Mouse (Mus musculus): ENCODE measurements at regions not wholly inside any gene's neighbourhood (a gene's known extent, or its start where the extent isn't known, plus 50 kb on each side); places are given as distances from the start of the nearest gene placed in this dataset.

DNA sequence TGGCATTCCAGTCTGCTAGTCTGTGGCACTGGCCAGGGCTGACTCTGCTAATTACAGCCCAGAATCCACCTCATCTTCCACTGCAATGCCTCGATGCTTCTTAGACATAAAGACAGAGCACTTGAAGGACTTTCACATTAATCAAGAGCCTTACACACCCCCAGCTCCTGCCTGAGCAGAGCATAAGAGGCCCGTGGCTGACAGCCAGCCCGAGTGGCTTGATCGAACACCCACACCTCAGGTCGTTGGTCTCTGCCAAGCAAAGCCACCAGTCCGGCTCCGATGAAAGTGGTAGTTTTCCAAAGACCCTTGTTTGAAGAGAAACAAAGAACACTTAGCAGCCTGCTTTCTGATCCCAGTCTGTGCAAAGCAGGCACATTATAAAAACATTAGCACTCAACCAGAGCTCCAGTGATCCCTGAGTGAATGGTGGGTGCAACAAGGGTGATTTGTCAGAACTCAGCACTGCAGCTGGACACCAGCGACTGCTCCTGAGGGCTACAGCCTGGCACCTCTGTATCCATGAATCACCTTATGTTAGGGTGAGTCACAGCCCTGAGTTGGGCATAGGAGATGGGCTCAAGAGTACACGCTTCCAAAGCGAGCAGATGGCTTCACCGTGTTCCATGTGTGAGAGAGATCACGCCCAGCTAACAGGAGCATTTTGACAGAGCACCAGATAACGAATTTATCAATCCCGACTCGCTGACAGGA lies 223.6 kb downstream of the Rnf144a start:
- Histone ChIP-seq H3K4me3 (ENCODE audit: low read depth, low read length) (no peak overlapping the region), H3K9me3 (ENCODE audit: control insufficient read depth, low read length) (no peaks in the 10 kb centered on the region), H3K27ac (replicated peaks; ENCODE audit: low read depth, low read length) (no peak overlapping the region), H3K9ac (ENCODE audit: low read length) (no peak overlapping the region), H3K36me3 (ENCODE audit: control insufficient read depth, insufficient read depth, low read length) (no peaks in the 10 kb centered on the region), H3K4me1 (ENCODE audit: control insufficient read depth, insufficient read depth, low read length) (0 out of 2 replicates have a peak, but pooled peaks cover 2% of the 10 kb centered on the region), H3K4me2 (ENCODE audit: low read depth, severe bottlenecking) (no peak overlapping the region), H3K27me3 (ENCODE audit: control insufficient read depth, insufficient read depth, low read length) (no peaks in the 10 kb centered on the region)
- 42% methylated on average over 15 of the region's 15 CpGs for WGBS
- DNase-seq (ENCODE audit: low spot score) (no peak), ATAC-seq (ENCODE audit: insufficient number of reproducible peaks, low FRiP score, low TSS enrichment, low read depth) (no peak)

DNA sequence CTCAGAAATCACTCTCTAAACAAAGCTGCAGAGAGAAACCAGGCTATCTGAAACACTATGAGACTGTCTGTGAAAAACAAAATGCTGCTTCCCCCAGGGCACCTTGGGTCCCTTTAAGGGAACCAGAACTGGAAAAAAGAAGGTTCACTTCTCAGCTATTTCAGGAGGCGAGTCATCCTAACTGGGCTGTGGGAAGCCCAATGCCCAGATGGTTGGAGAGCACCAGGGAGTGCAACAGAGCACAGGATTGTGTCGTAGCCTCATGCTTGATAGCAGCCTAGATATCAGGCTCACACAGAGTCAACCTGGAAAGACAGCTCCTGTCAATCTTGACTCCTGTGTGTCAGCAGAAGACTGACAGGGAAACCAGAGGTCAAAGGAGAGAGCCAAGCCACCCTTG lies 226.1 kb downstream of the Rnf144a start:
- no peak overlapping the region for H3K4me2 ChIP-seq (ENCODE audit: low read depth, severe bottlenecking)
- H3K27me3 ChIP-seq (ENCODE audit: control insufficient read depth, insufficient read depth, low read length), result no peaks in the 10 kb centered on the region
- H3K36me3 ChIP-seq (ENCODE audit: control insufficient read depth, insufficient read depth, low read length), result no peaks in the 10 kb centered on the region
- 73% methylated on average over 2 of the region's 2 CpGs for WGBS
- 0 out of 2 replicates have a peak, but pooled peaks cover 2% of the 10 kb centered on the region for H3K4me1 ChIP-seq (ENCODE audit: control insufficient read depth, insufficient read depth, low read length)
- no peak overlapping the region for H3K9ac ChIP-seq (ENCODE audit: low read length)
- DNase-seq (ENCODE audit: low spot score) (no peak), ATAC-seq (ENCODE audit: insufficient number of reproducible peaks, low FRiP score, low TSS enrichment, low read depth) (no peak)
- no peak overlapping the region for H3K27ac ChIP-seq (replicated peaks; ENCODE audit: low read depth, low read length)
- no peak overlapping the region for H3K4me3 ChIP-seq (ENCODE audit: low read depth, low read length)
- no peaks in the 10 kb centered on the region for H3K9me3 ChIP-seq (ENCODE audit: control insufficient read depth, low read length)

DNA sequence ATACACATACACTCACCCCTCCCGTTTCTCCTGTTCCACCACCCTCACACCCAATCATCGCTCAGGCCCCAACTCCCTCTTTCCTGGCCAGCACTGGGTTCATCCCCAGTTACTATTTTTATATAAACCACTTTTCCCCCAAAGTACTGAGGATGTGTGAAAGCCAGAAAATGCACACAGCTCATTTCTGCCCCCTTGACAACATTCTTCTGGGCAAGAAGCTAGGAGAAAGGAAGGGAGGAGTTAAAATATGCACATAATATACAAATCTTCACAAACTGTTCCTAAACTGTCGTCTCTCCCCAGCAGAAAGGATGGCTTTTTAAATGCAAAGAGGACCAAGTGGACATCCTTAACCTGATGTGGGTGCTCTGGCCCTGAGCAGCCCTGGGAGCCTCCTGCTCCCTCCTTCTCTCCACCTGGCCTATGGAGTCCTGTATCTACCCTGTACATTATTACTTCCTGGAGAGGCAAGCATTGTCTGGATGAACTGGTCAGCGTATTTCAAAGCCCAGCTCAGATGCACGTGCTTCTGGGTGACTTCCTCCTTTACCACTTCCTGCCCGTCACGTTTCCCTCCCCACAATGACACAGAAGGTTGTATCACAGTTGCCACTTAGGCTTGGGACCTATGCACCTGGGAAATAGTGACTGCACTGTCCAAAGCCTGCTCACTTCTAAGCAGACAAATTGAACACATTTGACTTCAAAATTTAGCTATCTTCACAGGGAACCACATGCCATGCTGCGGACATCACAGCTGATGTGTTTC lies 227.8 kb downstream of the Rnf144a start:
- no peaks in the 10 kb centered on the region for H3K9me3 ChIP-seq (ENCODE audit: control insufficient read depth, low read length)
- DNase-seq (ENCODE audit: low spot score) (no peak), ATAC-seq (ENCODE audit: insufficient number of reproducible peaks, low FRiP score, low TSS enrichment, low read depth) (no peak)
- H3K4me1 ChIP-seq (ENCODE audit: control insufficient read depth, insufficient read depth, low read length), result 0 out of 2 replicates have a peak, but pooled peaks cover 2% of the 10 kb centered on the region
- no peak overlapping the region for H3K27ac ChIP-seq (replicated peaks; ENCODE audit: low read depth, low read length)
- H3K9ac ChIP-seq (ENCODE audit: low read length), result no peak overlapping the region
- no peak overlapping the region for H3K4me2 ChIP-seq (ENCODE audit: low read depth, severe bottlenecking)
- H3K36me3 ChIP-seq (ENCODE audit: control insufficient read depth, insufficient read depth, low read length), result no peaks in the 10 kb centered on the region
- WGBS, result 79% methylated on average over 8 of the region's 8 CpGs
- H3K4me3 ChIP-seq (ENCODE audit: low read depth, low read length), result no peak overlapping the region
- H3K27me3 ChIP-seq (ENCODE audit: control insufficient read depth, insufficient read depth, low read length), result no peaks in the 10 kb centered on the region

DNA sequence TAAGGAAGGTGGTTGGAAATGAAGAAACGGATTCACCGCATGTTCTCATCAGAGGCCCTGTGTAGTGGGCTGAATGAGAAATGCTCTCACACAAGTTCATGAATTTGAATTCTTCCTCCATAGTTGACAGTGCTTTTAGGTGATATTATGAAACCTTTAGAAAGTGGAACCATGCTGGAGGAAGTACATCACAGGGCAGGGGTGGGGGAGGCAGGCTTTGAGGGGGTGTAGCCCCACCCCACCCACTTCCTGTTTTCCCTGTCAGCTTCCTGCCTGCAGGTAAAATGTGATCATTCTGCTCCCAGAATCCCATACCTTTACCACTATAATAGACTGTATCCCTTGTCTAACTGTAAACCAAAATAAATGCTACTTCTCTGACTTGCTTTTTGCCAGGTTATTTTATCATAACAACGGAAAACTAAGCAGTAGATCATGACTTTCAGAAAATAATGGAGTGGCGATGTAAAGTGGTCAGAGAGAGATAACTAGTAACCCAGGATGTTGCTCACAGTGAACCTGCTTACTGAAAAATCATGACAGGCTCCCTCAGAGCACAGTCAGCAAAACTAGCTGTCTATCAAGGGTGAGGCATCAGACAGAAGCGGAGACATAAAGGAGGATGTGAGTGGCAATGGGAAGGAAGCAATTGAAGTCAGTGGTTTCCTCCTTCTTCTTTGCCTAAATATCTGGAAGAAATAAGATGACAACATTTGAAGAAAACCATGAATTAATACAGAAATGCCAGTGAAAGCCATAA lies 230.2 kb downstream of the Rnf144a start:
- ATAC-seq (ENCODE audit: insufficient number of reproducible peaks, low FRiP score, low TSS enrichment, low read depth) (no peak), DNase-seq (ENCODE audit: low spot score) (no peak)
- H3K9ac ChIP-seq (ENCODE audit: low read length), result no peak overlapping the region
- no peaks in the 10 kb centered on the region for H3K4me1 ChIP-seq (ENCODE audit: control insufficient read depth, insufficient read depth, low read length)
- no peaks in the 10 kb centered on the region for H3K27me3 ChIP-seq (ENCODE audit: control insufficient read depth, insufficient read depth, low read length)
- 93% methylated on average over 5 of the region's 5 CpGs for WGBS
- no peak overlapping the region for H3K4me2 ChIP-seq (ENCODE audit: low read depth, severe bottlenecking)
- no peaks in the 10 kb centered on the region for H3K9me3 ChIP-seq (ENCODE audit: control insufficient read depth, low read length)
- no peaks in the 10 kb centered on the region for H3K36me3 ChIP-seq (ENCODE audit: control insufficient read depth, insufficient read depth, low read length)
- no peak overlapping the region for H3K27ac ChIP-seq (replicated peaks; ENCODE audit: low read depth, low read length)
- no peak overlapping the region for H3K4me3 ChIP-seq (ENCODE audit: low read depth, low read length)

DNA sequence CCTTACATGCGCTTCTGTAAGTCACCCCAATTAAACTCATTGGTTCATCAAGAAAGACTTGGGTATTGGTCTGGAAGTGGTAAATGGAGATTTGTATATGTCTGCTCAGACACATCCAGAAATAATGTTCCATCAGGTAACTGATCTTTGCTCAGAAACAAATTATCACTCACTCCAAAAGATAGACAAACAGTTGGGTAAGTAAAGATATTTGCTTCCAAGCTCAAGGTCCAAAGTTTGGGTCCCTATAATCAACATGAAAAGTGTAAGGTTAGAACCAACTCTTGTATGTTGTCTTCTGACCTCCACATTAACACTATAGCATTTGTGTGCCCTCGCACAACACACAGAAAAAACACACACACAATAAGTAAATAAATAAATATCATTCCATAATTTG lies 232.0 kb downstream of the Rnf144a start:
- 92% methylated on average over 2 of the region's 2 CpGs for WGBS
- no peak for ATAC-seq (ENCODE audit: insufficient number of reproducible peaks, low FRiP score, low TSS enrichment, low read depth)
- H3K9me3 ChIP-seq (ENCODE audit: control insufficient read depth, low read length), result no peaks in the 10 kb centered on the region

DNA sequence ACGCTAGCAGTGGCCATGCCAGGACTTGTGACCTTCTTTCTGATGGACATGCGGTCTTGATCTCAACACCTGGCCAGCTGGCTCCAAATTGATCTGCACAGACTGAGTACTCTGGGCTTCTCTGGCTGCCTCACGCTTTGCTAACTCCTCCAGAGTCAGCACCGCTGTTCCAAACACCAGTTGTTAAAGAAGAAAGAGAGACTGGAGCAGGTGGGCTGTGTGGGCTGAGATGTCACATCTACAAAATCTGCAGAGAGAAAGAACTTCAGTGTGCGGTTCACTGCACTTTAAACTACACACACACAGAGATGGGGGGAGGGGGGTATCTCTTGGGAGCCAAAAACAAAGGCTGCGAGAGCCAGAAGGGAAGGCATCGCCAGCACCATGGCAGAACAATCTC lies 234.2 kb downstream of the Rnf144a start:
- Histone ChIP-seq H3K27ac (replicated peaks; ENCODE audit: low read depth, low read length) (no peak overlapping the region), H3K9me3 (ENCODE audit: control insufficient read depth, low read length) (no peaks in the 10 kb centered on the region), H3K36me3 (ENCODE audit: control insufficient read depth, insufficient read depth, low read length) (no peaks in the 10 kb centered on the region), H3K27me3 (ENCODE audit: control insufficient read depth, insufficient read depth, low read length) (no peaks in the 10 kb centered on the region), H3K4me2 (ENCODE audit: low read depth, severe bottlenecking) (no peak overlapping the region), H3K9ac (ENCODE audit: low read length) (no peak overlapping the region), H3K4me3 (ENCODE audit: low read depth, low read length) (no peak overlapping the region), H3K4me1 (ENCODE audit: control insufficient read depth, insufficient read depth, low read length) (no peaks in the 10 kb centered on the region)
- no peak for DNase-seq (ENCODE audit: low spot score)
- ATAC-seq (ENCODE audit: insufficient number of reproducible peaks, low FRiP score, low TSS enrichment, low read depth), result no peak
- 85% methylated on average over 7 of the region's 7 CpGs for WGBS

More for the DNA sequence above, 232.0 kb downstream of the Rnf144a start:
- H3K4me2 ChIP-seq (ENCODE audit: low read depth, severe bottlenecking), result no peak overlapping the region
- H3K4me3 ChIP-seq (ENCODE audit: low read depth, low read length), result no peak overlapping the region
- H3K4me1 ChIP-seq (ENCODE audit: control insufficient read depth, insufficient read depth, low read length), result no peaks in the 10 kb centered on the region
- H3K9ac ChIP-seq (ENCODE audit: low read length), result no peak overlapping the region
- no peaks in the 10 kb centered on the region for H3K27me3 ChIP-seq (ENCODE audit: control insufficient read depth, insufficient read depth, low read length)
- no peak overlapping the region for H3K27ac ChIP-seq (replicated peaks; ENCODE audit: low read depth, low read length)
- no peak for DNase-seq (ENCODE audit: low spot score)
- no peaks in the 10 kb centered on the region for H3K36me3 ChIP-seq (ENCODE audit: control insufficient read depth, insufficient read depth, low read length)

DNA sequence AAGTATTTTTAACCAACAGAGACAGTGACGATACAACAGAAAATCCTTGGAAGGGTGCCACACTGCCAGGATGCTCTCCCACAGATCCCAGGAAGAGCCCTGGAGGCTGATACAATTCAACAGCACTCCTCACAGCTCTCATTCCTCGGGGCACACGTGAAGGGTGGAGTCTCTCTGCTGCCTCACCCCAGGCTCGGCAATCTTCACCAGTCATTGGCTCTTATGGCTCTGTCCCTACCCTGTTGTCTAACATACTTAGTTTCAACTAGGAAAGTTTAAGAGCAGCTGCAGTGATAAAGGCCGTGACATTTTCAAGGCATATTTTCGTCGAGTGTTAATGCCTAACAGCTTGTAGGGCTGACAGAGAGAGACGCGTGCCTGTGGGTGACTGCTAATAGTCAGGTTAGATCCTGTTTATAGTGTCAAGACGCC lies 238.8 kb downstream of the Rnf144a start:
- Histone ChIP-seq H3K4me3 (ENCODE audit: low read depth, low read length) (no peak overlapping the region), H3K9me3 (ENCODE audit: control insufficient read depth, low read length) (no peaks in the 10 kb centered on the region), H3K36me3 (ENCODE audit: control insufficient read depth, insufficient read depth, low read length) (no peaks in the 10 kb centered on the region), H3K27ac (replicated peaks; ENCODE audit: low read depth, low read length) (no peak overlapping the region), H3K27me3 (ENCODE audit: control insufficient read depth, insufficient read depth, low read length) (no peaks in the 10 kb centered on the region), H3K4me2 (ENCODE audit: low read depth, severe bottlenecking) (no peak overlapping the region), H3K4me1 (ENCODE audit: control insufficient read depth, insufficient read depth, low read length) (no peaks in the 10 kb centered on the region), H3K9ac (ENCODE audit: low read length) (no peak overlapping the region)
- DNase-seq (ENCODE audit: low spot score) (no peak), ATAC-seq (ENCODE audit: insufficient number of reproducible peaks, low FRiP score, low TSS enrichment, low read depth) (no peak)
- WGBS, result 35% methylated on average over 10 of the region's 10 CpGs

DNA sequence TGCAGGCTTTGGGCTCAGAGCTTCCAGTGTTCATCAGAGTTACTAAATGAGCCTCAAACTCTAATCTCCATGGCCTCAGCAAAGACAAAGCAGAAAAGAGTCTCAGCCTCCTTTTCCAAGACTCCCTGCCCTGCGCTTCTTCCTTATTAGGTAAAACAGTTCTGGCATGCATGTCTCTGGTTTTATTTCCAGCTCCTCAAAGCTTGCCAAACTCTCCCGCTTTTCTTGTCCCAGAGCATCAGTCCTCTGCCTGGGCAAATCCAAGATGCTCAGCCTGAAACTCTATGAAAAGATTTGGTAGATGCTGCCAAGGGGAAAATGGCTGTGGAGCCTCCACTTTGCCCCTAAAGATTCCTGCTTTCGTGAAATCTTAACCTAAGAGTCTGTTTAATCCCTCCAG lies 251.6 kb downstream of the Rnf144a start:
- Histone ChIP-seq H3K36me3 (ENCODE audit: control insufficient read depth, insufficient read depth, low read length) (no peaks in the 10 kb centered on the region), H3K27me3 (ENCODE audit: control insufficient read depth, insufficient read depth, low read length) (no peaks in the 10 kb centered on the region), H3K9me3 (ENCODE audit: control insufficient read depth, low read length) (no peaks in the 10 kb centered on the region), H3K4me2 (ENCODE audit: low read depth, severe bottlenecking) (no peak overlapping the region), H3K4me1 (ENCODE audit: control insufficient read depth, insufficient read depth, low read length) (no peaks in the 10 kb centered on the region), H3K9ac (ENCODE audit: low read length) (no peak overlapping the region), H3K4me3 (ENCODE audit: low read depth, low read length) (no peak overlapping the region), H3K27ac (replicated peaks; ENCODE audit: low read depth, low read length) (no peak overlapping the region)
- ATAC-seq (ENCODE audit: insufficient number of reproducible peaks, low FRiP score, low TSS enrichment, low read depth) (no peak), DNase-seq (ENCODE audit: low spot score) (no peak)
- 74% methylated on average over 3 of the region's 3 CpGs for WGBS

All from limb, embryonic 11.5 days (tissue).